Mouse (Mus musculus) erythroblast, embryonic 14.5 days (primary cell): ENCODE results near the gene Nars2.

ENCODE experiments used
- GATA1 ChIP-seq: IDR thresholded peaks from 2 replicates; pipeline ENCODE4 v1.6.1; 2012; ENCODE audit warnings: low read length, inconsistent platforms, mixed read lengths
- TAL1 ChIP-seq: IDR thresholded peaks from 3 replicates; pipeline ENCODE4 v1.6.1; 2012; ENCODE audit warnings: low read length, inconsistent platforms, mixed read lengths

DNA sequence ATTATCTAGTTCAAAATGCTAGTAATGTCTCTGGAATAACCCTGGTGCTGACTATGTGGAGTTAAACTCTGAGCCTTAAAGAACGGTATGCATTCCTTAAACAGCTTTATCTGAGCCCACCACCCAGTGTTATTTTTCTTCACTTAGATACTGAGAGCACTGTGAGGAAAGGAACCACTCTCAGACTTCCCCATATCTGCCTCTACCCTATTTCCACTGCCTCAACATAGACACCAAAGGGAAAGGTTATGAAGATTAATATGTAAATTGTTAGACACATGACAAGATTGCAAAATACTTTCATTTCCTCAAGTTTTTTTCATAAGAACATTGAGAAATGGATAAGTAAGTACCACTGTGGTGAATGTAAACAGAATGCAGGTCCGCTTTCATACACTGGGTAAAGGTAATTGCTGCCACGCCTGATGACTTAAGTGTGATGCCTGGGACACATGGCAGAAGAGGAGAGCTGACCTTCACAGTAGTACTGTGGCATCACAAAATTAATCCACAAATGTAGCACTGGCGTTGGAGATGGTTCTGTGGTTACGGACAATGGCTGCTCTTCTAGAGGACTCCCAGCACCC, 75.6 kb downstream of the Nars2 start:
- no peak for TF ChIP-seq GATA1
- TF ChIP-seq TAL1: no peak
